Mouse (Mus musculus): ENCODE measurements around the gene Vps41. TPM values are rescaled to one million over a fixed set of nuclear protein-coding genes. Genes with fewer than 3 reads are reported as not detected.

Gene Vps41
- polyA plus RNA-seq (2011; ENCODE audit: insufficient read depth, insufficient read length, low read depth, missing spikeins), result 77.9 and 81.6 TPM in 2 replicates

DNA sequence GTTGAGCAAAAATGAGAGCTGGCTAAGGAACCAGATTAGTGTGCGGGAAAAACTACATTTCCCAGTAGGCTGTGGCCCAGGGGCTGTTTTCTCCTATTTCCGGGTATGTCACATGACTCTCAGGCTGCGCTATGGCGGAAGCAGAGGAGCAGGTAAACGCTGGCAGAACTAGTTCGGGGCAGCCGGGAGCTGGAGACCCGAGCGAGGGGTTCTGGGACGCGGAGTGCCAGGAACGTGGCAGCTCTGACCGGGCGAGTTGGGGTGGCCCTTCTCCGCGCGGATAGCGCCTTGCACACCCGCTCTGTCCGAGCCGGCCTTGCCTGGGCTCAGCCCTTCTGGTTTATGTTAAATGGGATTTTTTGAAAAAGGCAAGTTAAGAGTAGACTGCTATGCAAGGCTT lies at the start of gene Vps41:
Gene Vps41, plus strand, starts transcription at position 102 of the 400 bp plus-strand sequence.
- no peaks in the 10 kb centered on the region for H3K27me3 ChIP-seq (ENCODE audit: control insufficient read depth, insufficient read depth, low read length, poor library complexity, severe bottlenecking)
- H3K4me1 ChIP-seq (ENCODE audit: control insufficient read depth, insufficient read depth, low read length), result no peaks in the 10 kb centered on the region
- H3K36me3 ChIP-seq (ENCODE audit: control insufficient read depth, insufficient read depth, low read length, poor library complexity, severe bottlenecking), result no peaks in the 10 kb centered on the region
- H3K9ac ChIP-seq (ENCODE audit: low read depth, poor library complexity, severe bottlenecking), result peak within 1 kb of the TSS; percentile 87
- H3K4me3 ChIP-seq (ENCODE audit: low read depth, low read length), result peak within 1 kb of the TSS; percentile 99
- TF ChIP-seq CTCF (IDR thresholded peaks at IDR 0.05; ENCODE audit: low read depth, low read length) (no peak), POLR2A (IDR thresholded peaks at IDR 0.05; ENCODE audit: insufficient read depth, low read length) (no peak), EP300 (IDR thresholded peaks at IDR 0.05; ENCODE audit: insufficient read depth, low read depth, low read length) (no peak)
- no peaks in the 10 kb centered on the region for H3K9me3 ChIP-seq (replicated peaks; ENCODE audit: control insufficient read depth, insufficient read depth, low read length, poor library complexity, severe bottlenecking)
- no peak within 1 kb of the TSS for H3K27ac ChIP-seq (ENCODE audit: insufficient read depth, low read length)

DNA sequence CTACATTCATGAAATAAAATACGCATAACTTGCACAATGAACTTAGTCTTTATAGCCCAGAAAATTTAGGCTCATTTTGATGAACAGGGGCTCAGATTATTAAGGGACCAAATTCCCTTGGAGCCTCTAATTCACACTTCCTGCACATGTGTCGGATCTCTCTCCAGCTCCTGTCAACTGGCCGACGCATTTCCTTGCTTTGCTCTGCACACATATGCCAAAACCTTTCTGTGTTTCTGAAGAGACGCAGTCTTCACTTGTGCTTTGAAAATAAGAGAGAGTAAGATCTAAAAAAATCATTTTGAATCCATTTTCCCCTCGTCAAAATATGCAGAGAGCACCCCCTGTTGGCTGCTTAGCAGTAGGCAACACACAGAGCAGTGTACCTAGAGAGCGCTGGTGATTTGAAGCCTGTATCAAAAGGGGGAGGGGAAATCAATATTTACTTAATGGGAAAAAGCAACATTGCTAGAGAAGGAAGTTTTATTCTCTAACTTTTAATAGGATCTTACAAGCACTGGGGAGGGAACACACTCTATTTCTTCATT lies 18.5 kb upstream of the Vps41 start:
- Histone ChIP-seq H3K4me1 (ENCODE audit: control insufficient read depth, insufficient read depth, low read length) (no peaks in the 10 kb centered on the region), H3K27ac (ENCODE audit: insufficient read depth, low read length) (no peak overlapping the region), H3K4me3 (ENCODE audit: low read depth, low read length) (no peak overlapping the region), H3K9ac (ENCODE audit: low read depth, poor library complexity, severe bottlenecking) (no peak overlapping the region), H3K9me3 (replicated peaks; ENCODE audit: control insufficient read depth, insufficient read depth, low read length, poor library complexity, severe bottlenecking) (no peaks in the 10 kb centered on the region), H3K27me3 (ENCODE audit: control insufficient read depth, insufficient read depth, low read length, poor library complexity, severe bottlenecking) (no peaks in the 10 kb centered on the region), H3K36me3 (ENCODE audit: control insufficient read depth, insufficient read depth, low read length, poor library complexity, severe bottlenecking) (no peaks in the 10 kb centered on the region)
- TF ChIP-seq CTCF (IDR thresholded peaks at IDR 0.05; ENCODE audit: low read depth, low read length) (peak; percentile 43), POLR2A (IDR thresholded peaks at IDR 0.05; ENCODE audit: insufficient read depth, low read length) (no peak), EP300 (IDR thresholded peaks at IDR 0.05; ENCODE audit: insufficient read depth, low read depth, low read length) (no peak)

DNA sequence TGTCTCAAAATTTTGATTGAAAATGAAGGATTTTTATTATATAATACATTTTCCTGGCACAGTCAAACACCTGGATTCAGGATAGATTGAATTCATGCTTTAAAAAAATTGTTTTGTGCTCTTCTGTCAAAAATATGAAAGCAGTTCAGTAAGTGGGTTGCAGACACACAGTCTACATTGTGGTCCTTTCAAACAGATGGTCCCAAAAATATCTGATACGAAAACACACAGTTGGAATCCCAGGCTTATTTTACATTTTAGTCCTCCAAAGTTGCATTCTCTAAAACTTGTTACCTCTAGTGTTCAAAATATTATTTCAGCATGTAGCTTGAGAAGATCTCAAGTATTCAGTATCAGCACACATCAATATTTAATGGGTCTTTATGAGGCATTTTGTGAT lies 5.4 kb upstream of the Vps41 start:
- H3K4me3 ChIP-seq (ENCODE audit: low read depth, low read length), result no peak overlapping the region
- H3K9me3 ChIP-seq (replicated peaks; ENCODE audit: control insufficient read depth, insufficient read depth, low read length, poor library complexity, severe bottlenecking), result no peaks in the 10 kb centered on the region
- H3K27ac ChIP-seq (ENCODE audit: insufficient read depth, low read length), result no peak overlapping the region
- H3K4me1 ChIP-seq (ENCODE audit: control insufficient read depth, insufficient read depth, low read length), result no peaks in the 10 kb centered on the region
- no peak overlapping the region for H3K9ac ChIP-seq (ENCODE audit: low read depth, poor library complexity, severe bottlenecking)
- TF ChIP-seq EP300 (IDR thresholded peaks at IDR 0.05; ENCODE audit: insufficient read depth, low read depth, low read length) (no peak), POLR2A (IDR thresholded peaks at IDR 0.05; ENCODE audit: insufficient read depth, low read length) (no peak), CTCF (IDR thresholded peaks at IDR 0.05; ENCODE audit: low read depth, low read length) (no peak)
- H3K27me3 ChIP-seq (ENCODE audit: control insufficient read depth, insufficient read depth, low read length, poor library complexity, severe bottlenecking), result no peaks in the 10 kb centered on the region
- H3K36me3 ChIP-seq (ENCODE audit: control insufficient read depth, insufficient read depth, low read length, poor library complexity, severe bottlenecking), result no peaks in the 10 kb centered on the region

DNA sequence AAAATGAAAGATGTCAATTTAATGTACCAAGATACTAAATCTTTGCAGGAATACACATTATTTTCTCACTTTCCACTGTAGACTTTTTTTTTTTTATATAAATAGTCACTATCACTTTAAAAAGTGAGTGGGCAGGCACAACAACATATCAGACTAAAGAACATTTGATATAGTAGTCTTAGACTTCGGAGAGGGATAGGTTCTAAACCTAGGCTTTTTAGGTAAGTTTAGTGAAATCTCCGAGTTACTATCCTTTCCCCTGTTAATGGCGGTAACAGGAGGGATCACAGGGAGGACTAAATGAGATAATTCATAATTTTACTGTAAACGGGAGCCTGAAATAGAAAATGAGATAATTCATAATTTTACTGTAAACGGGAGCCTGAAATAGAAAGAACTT lies 379 bp upstream of the Vps41 start:
- TF ChIP-seq EP300 (IDR thresholded peaks at IDR 0.05; ENCODE audit: insufficient read depth, low read depth, low read length) (no peak), CTCF (IDR thresholded peaks at IDR 0.05; ENCODE audit: low read depth, low read length) (no peak)
- Histone ChIP-seq H3K4me3 (ENCODE audit: low read depth, low read length) (no peak overlapping the region), H3K27me3 (ENCODE audit: control insufficient read depth, insufficient read depth, low read length, poor library complexity, severe bottlenecking) (no peaks in the 10 kb centered on the region)

DNA sequence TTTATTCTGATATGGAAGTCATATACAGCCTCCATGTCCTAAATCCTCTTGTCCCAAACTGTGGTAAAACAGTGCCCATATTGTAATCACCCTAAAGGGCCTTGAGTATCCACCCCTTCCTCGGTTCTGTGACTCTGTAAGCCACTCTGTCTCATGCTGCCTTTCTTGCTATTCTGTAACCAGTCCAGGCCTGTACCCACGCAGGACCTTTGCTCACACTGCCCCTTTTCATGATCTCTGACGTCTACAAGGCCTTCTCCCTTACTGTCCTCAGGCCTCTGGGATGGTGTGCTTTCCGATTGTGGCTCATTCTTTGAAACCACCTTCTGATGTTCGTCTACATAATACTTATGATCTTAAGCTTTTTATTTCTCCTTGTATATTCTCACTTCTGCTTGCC lies 1.4 kb downstream of the Vps41 start:
- Histone ChIP-seq H3K36me3 (ENCODE audit: control insufficient read depth, insufficient read depth, low read length, poor library complexity, severe bottlenecking) (no peaks in the 10 kb centered on the region), H3K4me1 (ENCODE audit: control insufficient read depth, insufficient read depth, low read length) (no peaks in the 10 kb centered on the region), H3K27ac (ENCODE audit: insufficient read depth, low read length) (no peak overlapping the region), H3K27me3 (ENCODE audit: control insufficient read depth, insufficient read depth, low read length, poor library complexity, severe bottlenecking) (no peaks in the 10 kb centered on the region), H3K9me3 (replicated peaks; ENCODE audit: control insufficient read depth, insufficient read depth, low read length, poor library complexity, severe bottlenecking) (no peaks in the 10 kb centered on the region), H3K4me3 (ENCODE audit: low read depth, low read length) (no peak overlapping the region), H3K9ac (ENCODE audit: low read depth, poor library complexity, severe bottlenecking) (no peak overlapping the region)
- no peak for TF ChIP-seq EP300 (IDR thresholded peaks at IDR 0.05; ENCODE audit: insufficient read depth, low read depth, low read length)
- no peak for TF ChIP-seq POLR2A (IDR thresholded peaks at IDR 0.05; ENCODE audit: insufficient read depth, low read length)
- no peak for TF ChIP-seq CTCF (IDR thresholded peaks at IDR 0.05; ENCODE audit: low read depth, low read length)

More for the DNA sequence above, 379 bp upstream of the Vps41 start:
- Histone ChIP-seq H3K4me1 (ENCODE audit: control insufficient read depth, insufficient read depth, low read length) (no peaks in the 10 kb centered on the region), H3K9me3 (replicated peaks; ENCODE audit: control insufficient read depth, insufficient read depth, low read length, poor library complexity, severe bottlenecking) (no peaks in the 10 kb centered on the region), H3K9ac (ENCODE audit: low read depth, poor library complexity, severe bottlenecking) (no peak overlapping the region), H3K36me3 (ENCODE audit: control insufficient read depth, insufficient read depth, low read length, poor library complexity, severe bottlenecking) (no peaks in the 10 kb centered on the region), H3K27ac (ENCODE audit: insufficient read depth, low read length) (no peak overlapping the region)

DNA sequence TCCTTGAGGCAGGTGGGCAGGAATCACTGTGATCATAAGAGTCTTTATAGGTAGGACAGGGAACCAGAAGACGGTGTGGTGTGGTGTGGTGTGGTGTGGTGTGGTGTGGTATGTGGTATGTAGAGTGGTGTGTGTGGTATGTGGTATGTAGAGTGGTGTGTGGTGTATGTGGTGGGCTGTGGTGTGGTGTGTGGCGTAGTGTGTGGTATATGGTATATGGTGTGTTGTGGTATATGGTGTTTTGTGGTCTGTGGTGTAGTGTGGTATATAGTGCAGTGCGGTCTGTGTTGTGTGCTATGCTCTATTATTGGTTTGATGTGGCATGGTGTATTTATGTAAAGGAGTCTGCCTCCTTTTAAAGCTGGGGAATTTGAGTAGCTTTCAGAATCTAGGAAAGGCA lies 13.6 kb downstream of the Vps41 start:
- Histone ChIP-seq H3K4me1 (ENCODE audit: control insufficient read depth, insufficient read depth, low read length) (no peaks in the 10 kb centered on the region), H3K4me3 (ENCODE audit: low read depth, low read length) (no peak overlapping the region), H3K27ac (ENCODE audit: insufficient read depth, low read length) (no peak overlapping the region), H3K9ac (ENCODE audit: low read depth, poor library complexity, severe bottlenecking) (no peak overlapping the region), H3K36me3 (ENCODE audit: control insufficient read depth, insufficient read depth, low read length, poor library complexity, severe bottlenecking) (no peaks in the 10 kb centered on the region; the same call in 1 of the 2 replicates), H3K9me3 (replicated peaks; ENCODE audit: control insufficient read depth, insufficient read depth, low read length, poor library complexity, severe bottlenecking) (no peaks in the 10 kb centered on the region), H3K27me3 (ENCODE audit: control insufficient read depth, insufficient read depth, low read length, poor library complexity, severe bottlenecking) (no peaks in the 10 kb centered on the region)
- TF ChIP-seq POLR2A (IDR thresholded peaks at IDR 0.05; ENCODE audit: insufficient read depth, low read length) (no peak), CTCF (IDR thresholded peaks at IDR 0.05; ENCODE audit: low read depth, low read length) (no peak), EP300 (IDR thresholded peaks at IDR 0.05; ENCODE audit: insufficient read depth, low read depth, low read length) (no peak)

Measured in ES-Bruce4 (cell line).